Mouse (Mus musculus): ENCODE results near the gene Ddx55.

- TF ChIP-seq CTCF (IDR thresholded peaks at IDR 0.05; ENCODE audit: borderline replicate concordance, insufficient read depth, low read depth, low read length) (peak; percentile 59), POLR2A (IDR thresholded peaks at IDR 0.05; ENCODE audit: borderline replicate concordance, insufficient read depth, low read length) (no peak)
Measured at GRCm38 (mm10) chr5:124538813-124539792, 13.6 kb upstream of the Ddx55 start.

Measured in cerebellum, adult 2 months (tissue).